Mouse (Mus musculus) midbrain, embryonic 11.5 days (tissue): ENCODE measurements at regions not wholly inside any gene's neighbourhood (a gene's known extent, or its start where the extent isn't known, plus 50 kb on each side); places are given as distances from the start of the nearest gene placed in this dataset.

Experiments
- ATAC-seq: fragments of 200-750 bp; cut with Nextera tagmentation; 2 replicates; pipeline ENCODE4 v1.8.0; 2017; ENCODE audit warnings: moderate TSS enrichment, moderate library complexity; ENCODE audit not compliant: low FRiP score
- DNase-seq: peaks from one replicate; pipeline ENCODE4 v3.0.0; 2015; ENCODE audit warnings: low spot score; ENCODE audit errors: missing footprints
- H3K27ac ChIP-seq: fragments of 300-500 bp; sonication (generic); 2 replicates; pipeline ENCODE4 v1.5.1; 2014; ENCODE audit warnings: low read depth, low read length
- H3K27me3 ChIP-seq: fragments of 300-500 bp; sonication (generic); 2 replicates; pipeline ENCODE4 v1.6.1; 2014; ENCODE audit warnings: mild to moderate bottlenecking, low read length, moderate library complexity, mixed read lengths; ENCODE audit not compliant: control insufficient read depth, insufficient read depth
- H3K36me3 ChIP-seq: fragments of 300-500 bp; sonication (generic); 2 replicates; pipeline ENCODE4 v1.6.1; 2014; ENCODE audit warnings: mild to moderate bottlenecking, low read length, moderate library complexity, mixed read lengths; ENCODE audit not compliant: control insufficient read depth, insufficient read depth
- H3K4me1 ChIP-seq: fragments of 300-500 bp; sonication (generic); 2 replicates; pipeline ENCODE4 v1.6.1; 2014; ENCODE audit warnings: low read length; ENCODE audit not compliant: control insufficient read depth, insufficient read depth
- H3K4me2 ChIP-seq: fragments of 300-500 bp; sonication (generic); 2 replicates; pipeline ENCODE4 v1.6.1; 2014; ENCODE audit warnings: mild to moderate bottlenecking, moderate library complexity
- H3K4me3 ChIP-seq: fragments of 300-500 bp; sonication (generic); 2 replicates; pipeline ENCODE4 v1.5.1; 2014; ENCODE audit warnings: low read depth, low read length
- H3K9ac ChIP-seq: fragments of 300-500 bp; sonication (generic); 2 replicates; pipeline ENCODE4 v1.6.1; 2014; ENCODE audit warnings: low read length
- H3K9me3 ChIP-seq: fragments of 300-500 bp; sonication (generic); 2 replicates; pipeline ENCODE4 v1.6.1; 2016; ENCODE audit warnings: low read length; ENCODE audit not compliant: control insufficient read depth
- WGBS: fragments of 180-500 bp; shearing (Covaris S2); extraction: QIAGEN DNeasy Blood & Tissue Kit; methylation state at CpG from one replicate; pipeline ENCODE4 v1.1.7; 2014; 5-methylcytosine and 5-hydroxymethylcytosine counted together

DNA sequence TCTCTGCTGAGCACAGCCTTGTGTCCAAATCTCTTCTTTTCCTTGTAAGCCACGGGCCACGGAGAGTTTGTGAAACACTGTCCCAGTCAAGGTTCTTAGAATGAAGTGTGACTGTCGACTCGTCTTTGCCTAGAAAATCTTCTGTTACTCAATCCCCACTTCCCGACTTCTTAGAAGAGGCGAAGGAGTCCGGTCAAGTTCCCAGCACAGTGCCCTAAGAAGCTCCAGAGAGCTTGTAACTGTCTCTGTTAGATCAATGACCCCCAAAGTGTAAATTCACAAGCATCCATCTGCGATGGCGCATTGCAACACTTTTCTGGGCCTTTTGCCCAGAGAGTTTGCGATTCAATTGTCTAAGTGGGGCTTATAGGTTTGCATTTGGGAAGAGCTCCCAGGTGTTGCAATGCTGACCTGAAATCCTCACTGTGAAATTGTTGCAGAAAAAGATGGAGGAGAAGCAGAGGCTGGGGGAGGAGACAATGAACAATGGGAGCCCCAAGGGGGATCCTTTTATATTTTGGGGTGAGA is 54.9 kb upstream of the Ppp2r3a start:
- no peaks in the 10 kb centered on the region for H3K36me3 ChIP-seq
- no peaks in the 10 kb centered on the region for H3K27me3 ChIP-seq
- no peak overlapping the region for H3K4me3 ChIP-seq
- ATAC-seq (no peak), DNase-seq (no peak)
- no peak overlapping the region for H3K27ac ChIP-seq
- no peak overlapping the region for H3K9ac ChIP-seq
- H3K4me1 ChIP-seq, result no peaks in the 10 kb centered on the region
- H3K9me3 ChIP-seq, result no peaks in the 10 kb centered on the region
- H3K4me2 ChIP-seq, result no peak overlapping the region
- 91% methylated on average over 10 of the region's 10 CpGs for WGBS

DNA sequence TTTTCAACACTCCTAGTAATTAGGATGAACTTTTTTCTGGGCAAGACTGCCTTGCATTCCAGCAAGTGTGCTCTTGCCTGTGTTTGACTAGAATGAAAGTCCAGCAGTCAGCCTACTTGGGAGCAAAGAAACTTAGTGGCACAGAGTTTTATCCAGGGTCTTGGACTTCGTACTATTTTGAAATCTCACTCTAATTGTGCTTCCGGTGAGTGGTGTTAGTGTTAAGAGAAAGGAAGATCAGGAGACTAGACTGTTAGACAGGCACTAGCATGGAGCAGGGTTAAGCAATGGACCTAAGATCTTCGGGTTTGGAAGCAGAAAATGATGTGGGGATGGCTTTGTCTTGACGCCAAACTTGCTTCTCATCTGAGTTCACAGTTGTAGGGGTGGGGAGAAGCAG is 54.1 kb upstream of the Ppp2r3a start:
- ATAC-seq (no peak), DNase-seq (no peak)
- Histone ChIP-seq H3K9ac (no peak overlapping the region), H3K9me3 (no peaks in the 10 kb centered on the region), H3K4me1 (no peaks in the 10 kb centered on the region), H3K27ac (no peak overlapping the region), H3K36me3 (no peaks in the 10 kb centered on the region), H3K27me3 (no peaks in the 10 kb centered on the region), H3K4me2 (no peak overlapping the region), H3K4me3 (no peak overlapping the region)
- WGBS, result 90% methylated on average over 4 of the region's 4 CpGs
